Mouse (Mus musculus): ENCODE measurements around the gene Adcy2. TPM values are rescaled to one million over a fixed set of nuclear protein-coding genes. Genes with fewer than 3 reads are reported as not detected.

Gene Adcy2
- total RNA-seq, 1 experiment = 1.3 TPM

GRCm38 (mm10) chr13:69006091-69006490 is 6.8 kb upstream of the Adcy2 start:
- Histone ChIP-seq H3K36me3 (ENCODE audit: control insufficient read depth, insufficient read depth, low read length, poor library complexity, severe bottlenecking) (no peaks in the 10 kb centered on the region), H3K27ac (ENCODE audit: insufficient read depth, low read depth, low read length, poor library complexity, severe bottlenecking) (no peak overlapping the region), H3K9me3 (ENCODE audit: control insufficient read depth, insufficient read depth, low read depth, low read length) (no peaks in the 10 kb centered on the region), H3K4me1 (ENCODE audit: control insufficient read depth in 2 of 2, insufficient read depth in 2 of 2, low read length in 2 of 2, poor library complexity in 1 of 2) (no peaks in the 10 kb centered on the region), H3K4me3 (ENCODE audit: insufficient read depth in 1 of 2, low read depth in 1 of 2, low read length in 2 of 2, poor library complexity in 1 of 2, severe bottlenecking in 1 of 2) (no peak overlapping the region), H3K9ac (ENCODE audit: insufficient read depth, low read depth, low read length, poor library complexity, severe bottlenecking) (no peak overlapping the region)
- DNase-seq (ENCODE audit: low read depth, low spot score) = no peak
- TF ChIP-seq ZC3H11A (IDR thresholded peaks at IDR 0.05; ENCODE audit: borderline replicate concordance, low read depth, low read length) (no peak), MAFK (IDR thresholded peaks at IDR 0.05; ENCODE audit: insufficient read depth, low read depth, low read length) (no peak), HCFC1 (IDR thresholded peaks at IDR 0.05; ENCODE audit: borderline replicate concordance, insufficient read depth, low read length) (no peak), ZNF384 (IDR thresholded peaks at IDR 0.05; ENCODE audit: low read depth, low read length) (no peak), CHD2 (IDR thresholded peaks at IDR 0.05; ENCODE audit: low read depth, low read length) (no peak)
- in situ Hi-C loops (cut with MboI; ENCODE audit: low sequenced_read_pairs in 2 of 2, unreplicated experiment in 2 of 2) = no loop called here

- no peaks in the 10 kb centered on the region for H3K36me3 ChIP-seq (ENCODE audit: control insufficient read depth, insufficient read depth, low read length, poor library complexity, severe bottlenecking)
- no peak overlapping the region for H3K4me3 ChIP-seq (ENCODE audit: insufficient read depth in 1 of 2, low read depth in 1 of 2, low read length in 2 of 2, poor library complexity in 1 of 2, severe bottlenecking in 1 of 2)
- no peak overlapping the region for H3K27ac ChIP-seq (ENCODE audit: insufficient read depth, low read depth, low read length, poor library complexity, severe bottlenecking)
- no peaks in the 10 kb centered on the region for H3K4me1 ChIP-seq (ENCODE audit: control insufficient read depth in 2 of 2, insufficient read depth in 2 of 2, low read length in 2 of 2, poor library complexity in 1 of 2)
- H3K9ac ChIP-seq (ENCODE audit: insufficient read depth, low read depth, low read length, poor library complexity, severe bottlenecking) = no peak overlapping the region
- TF ChIP-seq ZNF384 (IDR thresholded peaks at IDR 0.05; ENCODE audit: low read depth, low read length) (no peak), ZC3H11A (IDR thresholded peaks at IDR 0.05; ENCODE audit: borderline replicate concordance, low read depth, low read length) (no peak), HCFC1 (IDR thresholded peaks at IDR 0.05; ENCODE audit: borderline replicate concordance, insufficient read depth, low read length) (no peak), MAFK (IDR thresholded peaks at IDR 0.05; ENCODE audit: insufficient read depth, low read depth, low read length) (no peak), CHD2 (IDR thresholded peaks at IDR 0.05; ENCODE audit: low read depth, low read length) (no peak)
- H3K9me3 ChIP-seq (ENCODE audit: control insufficient read depth, insufficient read depth, low read depth, low read length) = no peaks in the 10 kb centered on the region
- in situ Hi-C loops (cut with MboI; ENCODE audit: low sequenced_read_pairs in 2 of 2, unreplicated experiment in 2 of 2) = no loop called here
- no peak for DNase-seq (ENCODE audit: low read depth, low spot score)
Observed at GRCm38 (mm10) chr13:69004406-69004805, 5.1 kb upstream of the Adcy2 start.

GRCm38 (mm10) chr13:69002631-69003030 is 3.3 kb upstream of the Adcy2 start:
- H3K36me3 ChIP-seq (ENCODE audit: control insufficient read depth, insufficient read depth, low read length, poor library complexity, severe bottlenecking) = no peaks in the 10 kb centered on the region
- no peak overlapping the region for H3K4me3 ChIP-seq (ENCODE audit: insufficient read depth in 1 of 2, low read depth in 1 of 2, low read length in 2 of 2, poor library complexity in 1 of 2, severe bottlenecking in 1 of 2)
- no peak overlapping the region for H3K9ac ChIP-seq (ENCODE audit: insufficient read depth, low read depth, low read length, poor library complexity, severe bottlenecking)
- DNase-seq (ENCODE audit: low read depth, low spot score) = no peak
- in situ Hi-C loops (cut with MboI; ENCODE audit: low sequenced_read_pairs in 2 of 2, unreplicated experiment in 2 of 2) = no loop called here
- no peak for TF ChIP-seq ZC3H11A (IDR thresholded peaks at IDR 0.05; ENCODE audit: borderline replicate concordance, low read depth, low read length)
- no peak for TF ChIP-seq CHD2 (IDR thresholded peaks at IDR 0.05; ENCODE audit: low read depth, low read length)
- no peak for TF ChIP-seq MAFK (IDR thresholded peaks at IDR 0.05; ENCODE audit: insufficient read depth, low read depth, low read length)
- TF ChIP-seq HCFC1 (IDR thresholded peaks at IDR 0.05; ENCODE audit: borderline replicate concordance, insufficient read depth, low read length) = no peak
- no peak for TF ChIP-seq ZNF384 (IDR thresholded peaks at IDR 0.05; ENCODE audit: low read depth, low read length)
- H3K4me1 ChIP-seq (ENCODE audit: control insufficient read depth in 2 of 2, insufficient read depth in 2 of 2, low read length in 2 of 2, poor library complexity in 1 of 2) = no peaks in the 10 kb centered on the region
- H3K27ac ChIP-seq (ENCODE audit: insufficient read depth, low read depth, low read length, poor library complexity, severe bottlenecking) = no peak overlapping the region
- no peaks in the 10 kb centered on the region for H3K9me3 ChIP-seq (ENCODE audit: control insufficient read depth, insufficient read depth, low read depth, low read length)

GRCm38 (mm10) chr13:69002173-69002572 is 2.8 kb upstream of the Adcy2 start:
- no peak overlapping the region for H3K9ac ChIP-seq (ENCODE audit: insufficient read depth, low read depth, low read length, poor library complexity, severe bottlenecking)
- TF ChIP-seq ZNF384 (IDR thresholded peaks at IDR 0.05; ENCODE audit: low read depth, low read length) (no peak), ZC3H11A (IDR thresholded peaks at IDR 0.05; ENCODE audit: borderline replicate concordance, low read depth, low read length) (peak; percentile 61; the same call in 1 of the 2 replicates)
- H3K4me1 ChIP-seq (ENCODE audit: control insufficient read depth in 2 of 2, insufficient read depth in 2 of 2, low read length in 2 of 2, poor library complexity in 1 of 2) = no peaks in the 10 kb centered on the region
- no peak overlapping the region for H3K27ac ChIP-seq (ENCODE audit: insufficient read depth, low read depth, low read length, poor library complexity, severe bottlenecking)
- peak; percentile 53 for DNase-seq (ENCODE audit: low read depth, low spot score)
- no peak overlapping the region for H3K4me3 ChIP-seq (ENCODE audit: insufficient read depth in 1 of 2, low read depth in 1 of 2, low read length in 2 of 2, poor library complexity in 1 of 2, severe bottlenecking in 1 of 2)
- H3K9me3 ChIP-seq (ENCODE audit: control insufficient read depth, insufficient read depth, low read depth, low read length) = no peaks in the 10 kb centered on the region
- in situ Hi-C loops (cut with MboI; ENCODE audit: low sequenced_read_pairs in 2 of 2, unreplicated experiment in 2 of 2) = no loop called here
- H3K36me3 ChIP-seq (ENCODE audit: control insufficient read depth, insufficient read depth, low read length, poor library complexity, severe bottlenecking) = no peaks in the 10 kb centered on the region

- in situ Hi-C loops (cut with MboI; ENCODE audit: low sequenced_read_pairs in 2 of 2, unreplicated experiment in 2 of 2) = no loop called here
- TF ChIP-seq CHD2 (IDR thresholded peaks at IDR 0.05; ENCODE audit: low read depth, low read length) = no peak
- TF ChIP-seq ZNF384 (IDR thresholded peaks at IDR 0.05; ENCODE audit: low read depth, low read length) = no peak
- no peak for TF ChIP-seq ZC3H11A (IDR thresholded peaks at IDR 0.05; ENCODE audit: borderline replicate concordance, low read depth, low read length)
- TF ChIP-seq MAFK (IDR thresholded peaks at IDR 0.05; ENCODE audit: insufficient read depth, low read depth, low read length) = no peak
- no peak for TF ChIP-seq HCFC1 (IDR thresholded peaks at IDR 0.05; ENCODE audit: borderline replicate concordance, insufficient read depth, low read length)
- Histone ChIP-seq H3K4me3 (ENCODE audit: insufficient read depth in 1 of 2, low read depth in 1 of 2, low read length in 2 of 2, poor library complexity in 1 of 2, severe bottlenecking in 1 of 2) (peak overlapping the region; percentile 61 to 87), H3K36me3 (ENCODE audit: control insufficient read depth, insufficient read depth, low read length, poor library complexity, severe bottlenecking) (no peaks in the 10 kb centered on the region), H3K9me3 (ENCODE audit: control insufficient read depth, insufficient read depth, low read depth, low read length) (no peaks in the 10 kb centered on the region), H3K9ac (ENCODE audit: insufficient read depth, low read depth, low read length, poor library complexity, severe bottlenecking) (0 out of 2 replicates have a peak overlapping the region, but pooled peaks have one; percentile 82), H3K27ac (ENCODE audit: insufficient read depth, low read depth, low read length, poor library complexity, severe bottlenecking) (no peak overlapping the region; the same call in 1 of the 2 replicates), H3K4me1 (ENCODE audit: control insufficient read depth in 2 of 2, insufficient read depth in 2 of 2, low read length in 2 of 2, poor library complexity in 1 of 2) (no peaks in the 10 kb centered on the region)
- no peak for DNase-seq (ENCODE audit: low read depth, low spot score)
Observed at GRCm38 (mm10) chr13:68999826-69000225, 485 bp upstream of the Adcy2 start.

Measured in ES-E14 (cell line).